Mouse (Mus musculus): Measurements from ENCODE around the gene Fut11.

Fut11 gene

GRCm38 (mm10) chr14:20724043-20724442 is 29.3 kb downstream of the Fut11 start:
- POLR2A ChIA-PET: interaction anchor here in 3 of 4 experiments (0.5 to 1.8 kb wide), 9 partner anchors 9 to 206 kb away, joined by 3 to 6 read pairs (median 3); no protein-coding TSS in a partner anchor
- CTCF ChIA-PET: interaction anchor here in 3 of 4 experiments (0.6 to 1.6 kb wide), 15 partner anchors 10 to 296 kb away, joined by 3 to 12 read pairs (median 3); partner anchors contain the start of genes Ndst2 (in 1 of the 3) and Zswim8 (in 1 of the 3)

- ChIA-PET POLR2A (no interaction called here), CTCF (interaction anchor here in 1 of 4 experiments (1.2 kb wide), 1 partner anchor 12 kb away, joined by 5 read pairs; no protein-coding TSS in a partner anchor)
Observed at GRCm38 (mm10) chr14:20725660-20726339, 31.0 kb downstream of the Fut11 start.

- POLR2A ChIA-PET: interaction anchor here in 2 of 4 experiments (0.5 to 1.8 kb wide), 10 partner anchors 16 to 289 kb away, joined by 3 to 5 read pairs (median 3); no protein-coding TSS in a partner anchor
- CTCF ChIA-PET: interaction anchor here in 1 of 4 experiments (1.3 kb wide), 1 partner anchor 336 kb away, joined by 3 read pairs; the partner anchor contains the start of gene Mrps16
Observed at GRCm38 (mm10) chr14:20729871-20730270, 35.1 kb downstream of the Fut11 start.

GRCm38 (mm10) chr14:20730853-20731602 is 36.3 kb downstream of the Fut11 start:
- CTCF ChIA-PET: interaction anchor here in 3 of 4 experiments (0.5 to 1.7 kb wide), 4 partner anchors 14 to 805 kb away, joined by 3 read pairs; no protein-coding TSS in a partner anchor
- POLR2A ChIA-PET: interaction anchor here in 3 of 4 experiments (0.6 to 1.7 kb wide), 20 partner anchors 9 to 339 kb away, joined by 3 to 7 read pairs (median 3); partner anchors contain the start of genes Vcl (in 2 of the 3), Chchd1 (in 1 of the 3) and Zswim8 (in 1 of the 3)

- CTCF ChIA-PET: interaction anchor here in 2 of 4 experiments (1.1 to 2.4 kb wide), 2 partner anchors 9 to 316 kb away, joined by 3 to 8 read pairs; no protein-coding TSS in a partner anchor
Observed at GRCm38 (mm10) chr14:20733041-20733951, 38.5 kb downstream of the Fut11 start.

GRCm38 (mm10) chr14:20733952-20734774 is 39.4 kb downstream of the Fut11 start, which contains the start of gene Ndst2:
Gene Ndst2, minus strand, starts transcription at chr14:20734562.
- ChIA-PET POLR2A (interaction anchor here in 3 of 4 experiments (0.6 to 1.3 kb wide), 7 partner anchors 10 to 315 kb away, joined by 3 to 7 read pairs (median 5); no protein-coding TSS in a partner anchor), CTCF (interaction anchor here in 2 of 4 experiments (1.1 to 2.4 kb wide), 2 partner anchors 10 to 315 kb away, joined by 3 to 8 read pairs; no protein-coding TSS in a partner anchor)

More at GRCm38 (mm10) chr14:20733041-20733951, 38.5 kb downstream of the Fut11 start:
- POLR2A ChIA-PET: interaction anchor here (0.6 to 1.4 kb wide), 14 partner anchors 9 to 346 kb away, joined by 3 to 6 read pairs (median 3); partner anchors contain the start of genes Chchd1 (in 1 of the 4) and Vcl (in 1 of the 4)

GRCm38 (mm10) chr14:20735052-20735451 is 40.3 kb downstream of the Fut11 start:
- POLR2A ChIA-PET: interaction anchor here in 2 of 4 experiments (0.6 to 1.3 kb wide), 2 partner anchors 39 to 40 kb away, joined by 3 to 7 read pairs; no protein-coding TSS in a partner anchor
- CTCF ChIA-PET: interaction anchor here in 2 of 4 experiments (0.6 to 2.4 kb wide), 2 partner anchors 11 to 339 kb away, joined by 3 to 8 read pairs; no protein-coding TSS in a partner anchor

- ChIA-PET CTCF (no interaction called here), POLR2A (interaction anchor here in 2 of 4 experiments (1.1 to 2.2 kb wide), 5 partner anchors 12 to 193 kb away, joined by 3 to 10 read pairs (median 6); partner anchors contain the start of gene Vcl (in 2 of the 2))
Observed at GRCm38 (mm10) chr14:20735892-20736390, 41.2 kb downstream of the Fut11 start.

- CTCF ChIA-PET: interaction anchor here (0.6 to 2.2 kb wide), 43 partner anchors 9 to 958 kb away, joined by 3 to 11 read pairs (median 4); partner anchors contain the start of genes Fut11 (in 1 of the 4), Plau (in 1 of the 4), Sec24c (in 1 of the 4) and Vcl (in 1 of the 4)
- POLR2A ChIA-PET: interaction anchor here in 3 of 4 experiments (0.6 to 2.2 kb wide), 20 partner anchors 13 to 315 kb away, joined by 3 to 10 read pairs (median 4); partner anchors contain the start of genes Vcl (in 3 of the 3), Adk (in 1 of the 3), Ap3m1 (in 1 of the 3) and Chchd1 (in 1 of the 3)
Observed at GRCm38 (mm10) chr14:20737306-20737705, 42.5 kb downstream of the Fut11 start.

GRCm38 (mm10) chr14:20738511-20738910 is 43.7 kb downstream of the Fut11 start:
- CTCF ChIA-PET: interaction anchor here in 3 of 4 experiments (1.0 to 2.2 kb wide), 7 partner anchors 13 to 107 kb away, joined by 4 to 8 read pairs (median 5); partner anchors contain the start of genes Fut11 (in 1 of the 3) and Zswim8 (in 1 of the 3)

GRCm38 (mm10) chr14:20741301-20741700 is 46.5 kb downstream of the Fut11 start:
- POLR2A ChIA-PET: interaction anchor here in 3 of 4 experiments (0.5 to 2.0 kb wide), 6 partner anchors 16 to 264 kb away, joined by 3 to 10 read pairs (median 3); no protein-coding TSS in a partner anchor
- CTCF ChIA-PET: interaction anchor here in 1 of 4 experiments (1.1 kb wide), 1 partner anchor 57 kb away, joined by 3 read pairs; no protein-coding TSS in a partner anchor

More at GRCm38 (mm10) chr14:20738511-20738910, 43.7 kb downstream of the Fut11 start:
- POLR2A ChIA-PET: interaction anchor here in 2 of 4 experiments (0.6 to 2.2 kb wide), 3 partner anchors 22 to 190 kb away, joined by 4 to 8 read pairs (median 4); partner anchors contain the start of gene Vcl (in 1 of the 2)

GRCm38 (mm10) chr14:20743614-20744013 is 48.8 kb downstream of the Fut11 start:
- POLR2A ChIA-PET: interaction anchor here in 2 of 4 experiments (0.6 to 1.6 kb wide), 3 partner anchors 11 to 531 kb away, joined by 3 to 6 read pairs (median 4); partner anchors contain the start of gene Vcl (in 1 of the 2)

GRCm38 (mm10) chr14:20746935-20747334 is 52.2 kb downstream of the Fut11 start:
- ChIA-PET CTCF (interaction anchor here (0.7 to 1.7 kb wide), 10 partner anchors 10 to 266 kb away, joined by 3 to 8 read pairs (median 4); no protein-coding TSS in a partner anchor), POLR2A (interaction anchor here in 2 of 4 experiments (1.0 to 1.4 kb wide), 3 partner anchors 12 to 182 kb away, joined by 3 to 4 read pairs (median 3); partner anchors contain the start of gene Vcl (in 1 of the 2))

More at GRCm38 (mm10) chr14:20743614-20744013, 48.8 kb downstream of the Fut11 start:
- CTCF ChIA-PET: interaction anchor here in 1 of 4 experiments (1.3 kb wide), 1 partner anchor 15 kb away, joined by 3 read pairs; no protein-coding TSS in a partner anchor

- CTCF ChIA-PET: interaction anchor here in 2 of 4 experiments (0.7 to 1.0 kb wide), 2 partner anchors 11 to 24 kb away, joined by 3 to 5 read pairs; no protein-coding TSS in a partner anchor
- POLR2A ChIA-PET: interaction anchor here in 3 of 4 experiments (0.7 to 1.0 kb wide), 5 partner anchors 9 to 304 kb away, joined by 3 to 4 read pairs (median 3); partner anchors contain the start of genes Adk (in 1 of the 3) and Ap3m1 (in 1 of the 3)
Observed at GRCm38 (mm10) chr14:20748388-20748787, 53.6 kb downstream of the Fut11 start.

All from embryonic stem cell, embryonic (primary cell).